Mouse (Mus musculus): Measurements from ENCODE around the gene Snap29. TPM values are rescaled to one million over a fixed set of nuclear protein-coding genes. Genes with fewer than 3 reads are reported as not detected.

Gene Snap29
- polyA plus RNA-seq, 1 experiment from 2014 or later = 24.4 TPM

GRCm38 (mm10) chr16:17406512-17407231 is 886 bp downstream of the Snap29 start:
- H3K4me2 ChIP-seq (ENCODE audit: low read length) = peak overlapping the region; percentile 58
- no peak overlapping the region for H3K27ac ChIP-seq (ENCODE audit: low read depth, low read length)
- H3K9ac ChIP-seq (ENCODE audit: low read depth, low read length) = peak overlapping the region; percentile 76
- H3K9me3 ChIP-seq (ENCODE audit: control insufficient read depth, low read length) = no peaks in the 10 kb centered on the region
- no peaks in the 10 kb centered on the region for H3K27me3 ChIP-seq (replicated peaks; ENCODE audit: control insufficient read depth, insufficient read depth, low read length)
- WGBS = 39% methylated on average over 9 of the region's 9 CpGs
- peaks cover 24% of the 10 kb centered on the region for H3K4me1 ChIP-seq (ENCODE audit: control insufficient read depth, insufficient read depth, low read depth, low read length)
- H3K4me3 ChIP-seq (ENCODE audit: low read length) = peak overlapping the region; percentile 68
- H3K36me3 ChIP-seq (ENCODE audit: control insufficient read depth, insufficient read depth, low read length) = peaks cover 4% of the 10 kb centered on the region; the same call in 1 of the 2 replicates
- no peak for ATAC-seq

GRCm38 (mm10) chr16:17409046-17409445 is 3.3 kb downstream of the Snap29 start:
- H3K4me1 ChIP-seq (ENCODE audit: control insufficient read depth, insufficient read depth, low read depth, low read length) = peaks cover 20% of the 10 kb centered on the region
- H3K9me3 ChIP-seq (ENCODE audit: control insufficient read depth, low read length) = no peaks in the 10 kb centered on the region
- no peak overlapping the region for H3K4me2 ChIP-seq (ENCODE audit: low read length)
- H3K27ac ChIP-seq (ENCODE audit: low read depth, low read length) = no peak overlapping the region
- no peak overlapping the region for H3K4me3 ChIP-seq (ENCODE audit: low read length)
- no peaks in the 10 kb centered on the region for H3K36me3 ChIP-seq (ENCODE audit: control insufficient read depth, insufficient read depth, low read length)
- H3K27me3 ChIP-seq (replicated peaks; ENCODE audit: control insufficient read depth, insufficient read depth, low read length) = no peaks in the 10 kb centered on the region
- 92% methylated on average over 2 of the region's 2 CpGs for WGBS
- H3K9ac ChIP-seq (ENCODE audit: low read depth, low read length) = no peak overlapping the region
- ATAC-seq = no peak

- H3K36me3 ChIP-seq (ENCODE audit: control insufficient read depth, insufficient read depth, low read length) = no peaks in the 10 kb centered on the region
- peaks cover 11% of the 10 kb centered on the region for H3K4me1 ChIP-seq (ENCODE audit: control insufficient read depth, insufficient read depth, low read depth, low read length)
- H3K9me3 ChIP-seq (ENCODE audit: control insufficient read depth, low read length) = no peaks in the 10 kb centered on the region
- no peak overlapping the region for H3K9ac ChIP-seq (ENCODE audit: low read depth, low read length)
- WGBS = 76% methylated on average over 4 of the region's 4 CpGs
- ATAC-seq = no peak
- H3K4me2 ChIP-seq (ENCODE audit: low read length) = no peak overlapping the region
- H3K27me3 ChIP-seq (replicated peaks; ENCODE audit: control insufficient read depth, insufficient read depth, low read length) = no peaks in the 10 kb centered on the region
- no peak overlapping the region for H3K4me3 ChIP-seq (ENCODE audit: low read length)
- no peak overlapping the region for H3K27ac ChIP-seq (ENCODE audit: low read depth, low read length)
Observed at GRCm38 (mm10) chr16:17410209-17410608, 4.4 kb downstream of the Snap29 start.

GRCm38 (mm10) chr16:17423021-17423420 is 17.2 kb downstream of the Snap29 start:
- no peak overlapping the region for H3K4me2 ChIP-seq (ENCODE audit: low read length)
- no peak overlapping the region for H3K27ac ChIP-seq (ENCODE audit: low read depth, low read length)
- no peak overlapping the region for H3K9ac ChIP-seq (ENCODE audit: low read depth, low read length)
- H3K4me3 ChIP-seq (ENCODE audit: low read length) = no peak overlapping the region
- H3K36me3 ChIP-seq (ENCODE audit: control insufficient read depth, insufficient read depth, low read length) = peaks cover 40% of the 10 kb centered on the region
- WGBS = 82% methylated on average over 3 of the region's 3 CpGs
- no peaks in the 10 kb centered on the region for H3K27me3 ChIP-seq (replicated peaks; ENCODE audit: control insufficient read depth, insufficient read depth, low read length)
- no peaks in the 10 kb centered on the region for H3K9me3 ChIP-seq (ENCODE audit: control insufficient read depth, low read length)
- H3K4me1 ChIP-seq (ENCODE audit: control insufficient read depth, insufficient read depth, low read depth, low read length) = no peaks in the 10 kb centered on the region
- no peak for ATAC-seq

GRCm38 (mm10) chr16:17432576-17432975 is 26.8 kb downstream of the Snap29 start:
- H3K9ac ChIP-seq (ENCODE audit: low read depth, low read length) = no peak overlapping the region
- no peak for ATAC-seq
- no peak overlapping the region for H3K4me2 ChIP-seq (ENCODE audit: low read length)
- no peak overlapping the region for H3K4me3 ChIP-seq (ENCODE audit: low read length)
- no peaks in the 10 kb centered on the region for H3K9me3 ChIP-seq (ENCODE audit: control insufficient read depth, low read length)
- H3K4me1 ChIP-seq (ENCODE audit: control insufficient read depth, insufficient read depth, low read depth, low read length) = no peaks in the 10 kb centered on the region
- 75% methylated on average over 2 of the region's 2 CpGs for WGBS
- H3K27ac ChIP-seq (ENCODE audit: low read depth, low read length) = no peak overlapping the region
- H3K36me3 ChIP-seq (ENCODE audit: control insufficient read depth, insufficient read depth, low read length) = peaks cover 5% of the 10 kb centered on the region
- no peaks in the 10 kb centered on the region for H3K27me3 ChIP-seq (replicated peaks; ENCODE audit: control insufficient read depth, insufficient read depth, low read length)

- H3K9ac ChIP-seq (ENCODE audit: low read depth, low read length) = peak within 1 kb of the TSS; percentile 99
- peak within 1 kb of the TSS; percentile 96 for H3K4me2 ChIP-seq (ENCODE audit: low read length)
- H3K27me3 ChIP-seq (replicated peaks; ENCODE audit: control insufficient read depth, insufficient read depth, low read length) = no peaks in the 10 kb centered on the region
- peak within 1 kb of the TSS; percentile 98 for H3K4me3 ChIP-seq (ENCODE audit: low read length)
- peak within 1 kb of the TSS; percentile 97 for H3K27ac ChIP-seq (ENCODE audit: low read depth, low read length)
- under 1% methylated on average over 58 of the region's 63 CpGs for WGBS
- H3K36me3 ChIP-seq (ENCODE audit: control insufficient read depth, insufficient read depth, low read length) = peaks cover 2% of the 10 kb centered on the region; the same call in 1 of the 2 replicates
- H3K4me1 ChIP-seq (ENCODE audit: control insufficient read depth, insufficient read depth, low read depth, low read length) = peaks cover 22% of the 10 kb centered on the region
- H3K9me3 ChIP-seq (ENCODE audit: control insufficient read depth, low read length) = no peaks in the 10 kb centered on the region
- peak; percentile 96 for ATAC-seq
Observed at GRCm38 (mm10) chr16:17451541-17452372, 46.0 kb downstream of the Snap29 start, which contains the start of gene Crkl. Gene Crkl, plus strand, starts transcription at chr16:17451987.

- Histone ChIP-seq H3K9me3 (ENCODE audit: control insufficient read depth, low read length) (no peaks in the 10 kb centered on the region), H3K4me1 (ENCODE audit: control insufficient read depth, insufficient read depth, low read depth, low read length) (peaks cover 22% of the 10 kb centered on the region), H3K36me3 (ENCODE audit: control insufficient read depth, insufficient read depth, low read length) (peaks cover 2% of the 10 kb centered on the region; the same call in 1 of the 2 replicates), H3K4me2 (ENCODE audit: low read length) (peak overlapping the region; percentile 96), H3K27me3 (replicated peaks; ENCODE audit: control insufficient read depth, insufficient read depth, low read length) (no peaks in the 10 kb centered on the region), H3K27ac (ENCODE audit: low read depth, low read length) (peak overlapping the region; percentile 97), H3K9ac (ENCODE audit: low read depth, low read length) (peak overlapping the region; percentile 99), H3K4me3 (ENCODE audit: low read length) (peak overlapping the region; percentile 98)
- under 1% methylated on average over 24 of the region's 24 CpGs for WGBS
- no peak for ATAC-seq
Observed at GRCm38 (mm10) chr16:17452373-17452715, 46.6 kb downstream of the Snap29 start.

GRCm38 (mm10) chr16:17456901-17457300 is 51.1 kb downstream of the Snap29 start:
- Histone ChIP-seq H3K4me1 (ENCODE audit: control insufficient read depth, insufficient read depth, low read depth, low read length) (peaks cover 18% of the 10 kb centered on the region), H3K27me3 (replicated peaks; ENCODE audit: control insufficient read depth, insufficient read depth, low read length) (no peaks in the 10 kb centered on the region), H3K4me2 (ENCODE audit: low read length) (no peak overlapping the region), H3K36me3 (ENCODE audit: control insufficient read depth, insufficient read depth, low read length) (peaks cover 2% of the 10 kb centered on the region; the same call in 1 of the 2 replicates), H3K9ac (ENCODE audit: low read depth, low read length) (no peak overlapping the region), H3K4me3 (ENCODE audit: low read length) (no peak overlapping the region), H3K27ac (ENCODE audit: low read depth, low read length) (no peak overlapping the region), H3K9me3 (ENCODE audit: control insufficient read depth, low read length) (no peaks in the 10 kb centered on the region)
- ATAC-seq = no peak
- WGBS = 100% methylated on average over 1 of the region's 1 CpGs

GRCm38 (mm10) chr16:17460254-17460653 is 54.5 kb downstream of the Snap29 start:
- Histone ChIP-seq H3K4me1 (ENCODE audit: control insufficient read depth, insufficient read depth, low read depth, low read length) (peaks cover 9% of the 10 kb centered on the region), H3K36me3 (ENCODE audit: control insufficient read depth, insufficient read depth, low read length) (peaks cover 2% of the 10 kb centered on the region; the same call in 1 of the 2 replicates), H3K27ac (ENCODE audit: low read depth, low read length) (no peak overlapping the region), H3K27me3 (replicated peaks; ENCODE audit: control insufficient read depth, insufficient read depth, low read length) (no peaks in the 10 kb centered on the region), H3K9me3 (ENCODE audit: control insufficient read depth, low read length) (no peaks in the 10 kb centered on the region), H3K4me3 (ENCODE audit: low read length) (no peak overlapping the region), H3K9ac (ENCODE audit: low read depth, low read length) (no peak overlapping the region), H3K4me2 (ENCODE audit: low read length) (no peak overlapping the region)
- WGBS = 95% methylated on average over 4 of the region's 4 CpGs
- ATAC-seq = no peak
